Mouse (Mus musculus): ENCODE results near the gene Wnt2b.

Wnt2b gene

DNA sequence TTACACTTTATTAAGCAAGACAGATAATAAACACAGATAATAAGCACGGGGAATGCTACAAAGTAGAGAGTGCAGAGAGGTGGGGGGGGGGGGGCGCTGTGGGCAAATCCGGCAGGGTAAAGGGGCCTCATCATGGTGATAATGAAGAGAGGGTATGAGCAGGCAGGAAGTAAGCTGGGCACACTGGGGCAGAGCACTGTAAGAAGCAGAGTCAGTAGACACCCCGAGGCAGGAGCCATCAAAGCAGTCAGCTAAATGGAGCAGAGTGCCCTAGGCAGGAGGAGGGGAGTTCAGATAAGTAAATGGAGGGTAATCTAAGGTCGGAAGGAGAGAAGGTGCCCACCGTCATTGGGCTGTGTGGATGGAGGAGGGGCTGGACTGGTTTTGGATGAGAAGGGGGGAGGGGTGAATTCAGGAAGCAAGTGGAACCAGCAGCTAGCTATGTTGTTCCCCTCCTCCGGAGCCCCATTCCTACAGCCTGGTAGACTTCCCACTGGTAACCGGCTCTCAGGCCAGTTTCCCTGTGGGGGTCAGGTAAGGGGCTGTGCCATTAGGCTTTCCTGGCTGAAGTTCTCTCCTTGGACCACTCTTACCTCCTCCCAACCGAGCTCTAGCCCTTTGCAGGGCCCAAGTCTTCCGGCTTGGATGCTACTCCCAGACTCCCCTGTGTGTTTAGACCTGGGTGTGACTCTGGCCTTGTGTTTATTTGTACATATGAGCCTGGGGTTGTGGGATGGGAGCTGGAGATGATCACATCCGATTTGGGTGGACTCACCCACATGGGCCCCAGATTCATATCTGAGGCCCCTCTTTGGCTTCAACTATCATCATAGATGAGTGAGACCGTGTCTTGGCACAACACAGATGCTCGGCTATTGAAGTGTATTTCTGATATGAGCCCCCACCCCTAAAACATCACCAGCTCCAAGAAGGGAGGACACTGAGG lies 1.9 kb upstream of the Wnt2b start:
- no peak for DNase-seq (ENCODE audit: low spot score)

- no peak for DNase-seq (ENCODE audit: low spot score)
These were observed 1.1 kb upstream of the Wnt2b start for GRCm38 (mm10) chr3:104962866-104963265.

DNA sequence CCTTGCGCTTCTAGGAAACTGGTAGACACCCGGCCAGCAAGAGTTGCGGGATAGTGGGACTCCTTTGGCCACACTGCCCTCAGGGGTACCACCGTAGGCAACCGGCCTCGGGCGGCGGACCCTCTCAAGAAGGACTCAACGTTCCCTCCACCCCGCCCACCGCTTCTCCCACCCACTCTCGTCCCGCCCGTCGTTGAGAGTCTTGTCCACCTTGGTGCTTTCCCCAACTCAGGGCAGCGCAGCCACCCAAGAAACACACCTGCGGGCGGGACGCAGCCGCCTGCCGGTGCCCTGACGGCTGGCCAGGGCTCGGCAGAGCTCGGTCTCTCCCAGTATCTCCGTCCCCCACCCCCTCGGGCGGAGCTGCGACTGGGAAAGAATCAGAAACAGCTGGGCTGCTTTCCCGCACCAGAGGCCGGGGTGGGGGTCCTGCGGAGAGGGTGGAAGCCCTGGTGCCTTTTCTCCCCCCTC lies 455 bp upstream of the Wnt2b start:
- no peak for DNase-seq (ENCODE audit: low spot score)

GRCm38 (mm10) chr3:104960026-104961000 lies 1.4 kb downstream of the Wnt2b start:
- DNase-seq (ENCODE audit: low spot score), result no peak

- DNase-seq (ENCODE audit: low spot score), result peak; percentile 30
These were observed 5.6 kb downstream of the Wnt2b start for GRCm38 (mm10) chr3:104956131-104956581.

- DNase-seq (ENCODE audit: low spot score), result no peak
These were observed 7.2 kb downstream of the Wnt2b start for GRCm38 (mm10) chr3:104954551-104954950.

DNA sequence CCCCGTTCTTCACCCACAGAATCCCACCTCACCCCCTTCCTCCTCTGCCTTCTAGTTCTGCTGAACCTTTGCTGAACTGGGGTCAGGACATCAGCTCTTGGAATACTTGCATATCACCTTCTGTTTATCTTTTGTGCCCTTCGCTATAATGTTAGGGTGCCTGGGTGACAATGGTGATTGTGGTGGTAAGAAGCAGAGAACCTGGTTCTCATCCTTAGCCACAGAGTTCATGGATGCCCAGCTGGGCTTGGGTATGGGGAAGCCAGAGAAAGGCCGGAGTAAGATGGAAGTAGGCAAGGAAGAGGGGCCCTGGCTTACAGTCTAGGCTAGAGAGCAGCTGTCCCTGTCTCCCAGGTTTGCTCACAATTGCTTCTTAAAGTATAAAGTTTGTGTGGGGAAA lies 7.6 kb downstream of the Wnt2b start:
- no peak for DNase-seq (ENCODE audit: low spot score)

DNA sequence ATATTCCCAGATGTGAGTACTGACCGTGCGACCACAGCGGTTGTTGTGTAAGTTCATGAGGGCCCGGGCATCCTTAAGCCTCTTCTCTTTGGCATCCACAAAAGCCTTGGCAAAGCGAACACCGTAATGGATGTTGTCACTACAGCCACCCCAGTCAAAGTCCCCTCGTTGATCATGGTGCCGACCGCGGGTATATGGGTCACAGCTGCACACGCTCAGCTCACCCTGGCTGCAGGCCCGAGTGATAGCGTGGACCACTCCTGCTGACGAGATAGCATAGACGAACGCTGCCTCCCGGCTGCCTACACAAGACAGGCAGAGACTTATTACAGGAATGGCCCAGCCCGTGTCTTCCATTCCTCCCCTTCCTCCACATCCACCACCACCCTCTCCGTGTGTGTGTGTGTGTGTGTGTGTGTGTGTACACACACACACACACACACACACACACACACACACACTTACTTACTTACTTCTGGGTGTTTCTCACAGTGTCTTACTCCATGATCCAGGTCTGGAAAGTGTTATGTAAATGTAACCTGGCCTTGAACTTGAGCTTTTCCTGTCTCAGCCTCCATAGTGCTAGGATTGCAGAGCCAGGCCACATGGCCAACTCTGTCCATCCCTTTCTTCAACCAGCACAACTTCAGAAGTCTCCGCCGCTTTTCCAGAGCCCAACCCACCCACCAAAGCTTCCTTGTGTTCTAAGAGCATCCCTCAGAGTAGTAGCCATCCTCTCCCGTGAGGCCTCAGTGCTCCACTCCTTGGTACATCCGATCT lies 8.6 kb downstream of the Wnt2b start:
- no peak for DNase-seq (ENCODE audit: low spot score)

DNA sequence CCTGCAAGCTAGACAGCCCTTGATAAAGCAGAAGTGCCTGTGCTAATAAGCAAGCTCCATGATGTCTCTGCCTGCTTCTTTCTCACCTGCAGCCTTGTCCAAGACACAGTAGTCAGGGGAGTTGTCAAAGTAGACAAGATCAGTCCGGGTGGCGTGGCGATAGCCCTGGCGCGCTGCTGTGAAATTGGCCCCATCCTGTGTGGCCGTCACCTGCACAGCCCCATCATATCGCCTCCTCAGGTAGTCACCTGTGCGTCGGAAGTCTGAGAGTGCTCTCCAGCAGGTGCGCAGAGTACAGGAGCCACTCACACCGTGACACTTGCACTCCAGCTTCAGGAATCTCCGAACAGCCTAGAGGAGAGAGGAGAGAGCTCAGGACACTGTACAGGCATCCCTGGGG lies 10.8 kb downstream of the Wnt2b start:
- DNase-seq (ENCODE audit: low spot score), result no peak

DNA sequence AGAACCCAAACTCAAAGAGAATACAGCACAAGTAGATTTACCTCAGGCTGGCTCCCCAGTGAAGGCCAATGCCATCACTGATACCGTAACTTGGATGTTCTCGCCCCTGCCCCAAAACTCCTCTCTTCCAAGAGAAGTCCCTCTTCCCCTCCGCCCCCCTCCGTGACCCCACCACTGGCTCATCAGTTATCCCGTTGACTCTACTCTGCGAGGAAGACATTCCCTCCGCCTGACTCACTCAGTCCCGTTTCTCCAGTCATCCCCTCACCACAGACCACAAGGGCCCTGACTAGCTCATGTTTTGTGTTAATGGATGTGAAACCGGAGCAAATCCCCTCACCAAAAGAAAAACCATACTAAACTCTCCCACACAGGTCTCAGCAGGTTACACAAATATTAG lies 16.8 kb downstream of the Wnt2b start:
- DNase-seq (ENCODE audit: low spot score), result no peak

DNA sequence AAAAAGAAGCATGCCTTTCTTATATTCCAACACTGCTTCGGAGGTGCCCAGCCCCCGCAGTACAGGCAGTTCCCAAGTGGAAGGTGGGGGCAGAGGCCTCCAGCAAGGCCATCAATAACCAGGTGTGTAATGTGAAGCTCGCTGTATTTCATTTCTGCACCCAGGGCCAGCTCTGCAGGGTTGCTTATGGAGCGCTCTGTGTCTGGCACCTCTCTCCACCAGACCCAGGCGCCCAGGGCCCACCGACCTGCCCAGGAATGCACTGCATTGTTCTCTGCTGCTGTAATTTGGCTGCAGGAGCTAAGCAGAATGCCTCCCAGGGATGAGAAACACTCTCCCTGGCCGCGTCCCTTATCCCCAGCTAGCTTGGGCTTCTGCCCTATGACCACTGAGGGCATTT lies 18.4 kb downstream of the Wnt2b start:
- DNase-seq (ENCODE audit: low spot score), result no peak

DNA sequence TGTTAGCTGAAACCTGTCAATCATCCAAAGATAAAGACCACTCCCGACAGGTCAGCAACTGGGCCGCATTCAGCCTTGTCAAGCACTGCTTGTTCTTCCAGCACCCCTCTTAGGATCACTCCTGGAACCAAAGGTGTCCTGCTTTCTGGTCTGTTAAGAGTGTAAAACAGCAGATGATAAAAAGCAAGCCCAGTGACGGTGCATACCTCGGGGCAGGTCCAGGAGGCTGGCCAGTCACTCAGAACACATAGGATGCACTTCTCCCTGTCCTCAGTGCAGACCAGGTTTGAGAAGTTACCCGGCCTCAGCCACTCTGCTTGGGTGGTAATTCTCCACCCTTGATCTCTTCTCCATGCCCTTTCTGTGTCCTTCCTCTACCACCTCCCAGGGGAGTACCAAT lies 19.0 kb downstream of the Wnt2b start:
- no peak for DNase-seq (ENCODE audit: low spot score)

- DNase-seq (ENCODE audit: low spot score), result no peak
These were observed 21.0 kb downstream of the Wnt2b start for GRCm38 (mm10) chr3:104940691-104941090.

DNA sequence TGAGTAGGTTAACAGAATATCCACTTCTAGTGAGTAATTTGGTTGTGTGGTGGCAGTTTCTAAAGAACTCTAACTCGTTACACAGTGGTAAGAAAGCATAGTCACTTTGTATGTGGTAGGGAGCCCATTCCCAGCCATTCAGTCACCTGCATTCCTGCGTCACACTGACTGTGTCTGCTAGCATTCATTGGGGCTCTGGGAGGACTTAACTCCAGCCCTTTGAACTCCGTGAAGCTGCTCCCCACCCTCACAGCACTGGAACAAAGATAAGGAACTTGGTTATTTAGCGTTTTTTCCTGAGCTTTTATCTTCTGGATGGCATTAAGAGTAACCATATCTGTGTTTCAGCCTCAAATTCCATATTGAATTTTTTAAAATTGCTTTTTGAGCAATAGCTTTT lies 23.4 kb downstream of the Wnt2b start:
- DNase-seq (ENCODE audit: low spot score), result no peak

- DNase-seq (ENCODE audit: low spot score), result no peak
These were observed 23.9 kb downstream of the Wnt2b start for GRCm38 (mm10) chr3:104937728-104938305.

DNA sequence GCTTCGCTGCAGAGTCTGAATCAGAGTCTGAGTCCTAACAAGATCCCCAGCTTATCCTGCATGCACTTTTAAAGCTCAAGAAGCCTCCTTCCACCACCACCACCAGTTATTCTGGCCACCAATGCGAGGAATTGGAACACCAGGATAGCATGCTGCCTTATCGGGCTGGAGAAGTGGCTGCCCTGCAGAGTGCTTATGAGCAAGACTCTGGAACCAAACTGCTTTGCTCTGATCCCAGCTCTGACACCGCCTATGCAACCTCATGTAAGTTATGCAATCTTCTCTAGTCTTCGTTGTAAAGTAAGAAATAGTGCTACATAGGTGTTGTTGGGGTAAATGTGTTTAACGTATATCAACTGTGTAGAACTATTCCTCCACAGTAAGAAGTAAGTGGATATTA lies 32.3 kb downstream of the Wnt2b start:
- no peak for DNase-seq (ENCODE audit: low spot score)

- no peak for DNase-seq (ENCODE audit: low spot score)
These were observed 46.7 kb downstream of the Wnt2b start for GRCm38 (mm10) chr3:104914986-104915385.

DNA sequence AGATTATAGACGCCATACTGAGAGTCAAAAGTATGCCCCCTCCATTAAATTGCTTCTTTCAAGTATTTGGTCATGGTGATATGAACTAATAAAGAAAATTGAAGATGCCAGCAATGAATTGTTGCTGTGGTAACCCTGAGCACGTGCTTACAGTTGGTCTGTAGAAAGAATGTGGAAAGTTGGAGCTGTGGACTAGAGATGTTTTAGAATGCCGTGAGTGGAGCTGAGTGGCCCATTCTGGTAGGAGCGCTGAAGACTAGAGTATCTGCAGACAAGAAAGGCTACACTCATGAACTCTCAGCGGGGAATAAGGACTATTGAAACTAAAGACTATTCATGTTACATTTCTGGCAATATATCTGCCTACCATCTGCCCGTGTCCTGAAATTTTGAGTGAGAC lies 52.5 kb downstream of the Wnt2b start:
- DNase-seq (ENCODE audit: low spot score), result no peak

DNA sequence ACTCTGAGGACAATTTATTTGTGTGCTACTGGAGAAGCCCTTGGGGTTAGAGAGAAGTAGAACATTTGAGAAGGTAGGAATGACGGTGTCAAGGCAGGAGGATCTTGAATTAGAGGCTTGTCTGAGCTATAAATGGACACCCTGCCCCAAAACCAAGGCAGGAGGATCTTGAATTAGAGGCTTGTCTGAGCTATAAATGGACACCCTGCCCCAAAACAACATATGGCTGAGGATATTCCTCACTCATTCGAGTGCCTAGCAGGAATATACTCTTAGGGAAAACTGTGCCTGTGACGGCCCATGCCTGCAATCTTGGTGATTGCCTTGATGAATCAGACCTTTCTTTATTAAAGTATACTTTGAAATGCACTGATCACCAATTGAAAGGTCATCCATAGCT lies 55.7 kb downstream of the Wnt2b start:
- no peak for DNase-seq (ENCODE audit: low spot score)

GRCm38 (mm10) chr3:104905389-104905788 lies 56.3 kb downstream of the Wnt2b start:
- DNase-seq (ENCODE audit: low spot score), result no peak

- DNase-seq (ENCODE audit: low spot score), result no peak
These were observed 60.6 kb downstream of the Wnt2b start for GRCm38 (mm10) chr3:104901154-104901553.
